Mouse (Mus musculus) thymus, adult 2 months (tissue): ENCODE results near the gene Scfd1. TPM values are rescaled to one million over a fixed set of nuclear protein-coding genes. Genes with fewer than 3 reads are reported as not detected.

ENCODE experiments used
- DNase-seq: peaks from one replicate; pipeline ENCODE4 v3.0.0; 2021
- H3K27ac ChIP-seq: fragments of 200-500 bp; 2 replicates; pipeline ENCODE4 v1.5.1; 2012; ENCODE audit warnings: low read length, control low read depth; ENCODE audit not compliant: control insufficient read depth, insufficient read depth
- H3K27me3 ChIP-seq: fragments of 200-500 bp; 2 replicates; pipeline ENCODE4 v1.6.1; 2012; ENCODE audit warnings: mild to moderate bottlenecking, low read length, moderate library complexity, mixed read lengths; ENCODE audit not compliant: control insufficient read depth, insufficient read depth
- H3K36me3 ChIP-seq: fragments of 200-500 bp; 2 replicates; pipeline ENCODE4 v1.6.1; 2012; ENCODE audit warnings: mild to moderate bottlenecking, low read length, moderate library complexity; ENCODE audit not compliant: control insufficient read depth, insufficient read depth
- H3K4me1 ChIP-seq: fragments of 200-500 bp; replicated peaks from 2 replicates; pipeline ENCODE4 v1.6.1; 2012; ENCODE audit warnings: low read length; ENCODE audit not compliant: control insufficient read depth, insufficient read depth
- H3K4me3 ChIP-seq: fragments of 200-500 bp; 2 replicates; pipeline ENCODE4 v1.5.1; 2012; ENCODE audit warnings: mild to moderate bottlenecking, low read length, control low read depth, moderate library complexity; ENCODE audit not compliant: control insufficient read depth, insufficient read depth
- CTCF ChIP-seq: fragments of 200-500 bp; IDR thresholded peaks from 2 replicates; pipeline ENCODE4 v1.5.1; 2012; ENCODE audit warnings: mild to moderate bottlenecking, control low read depth, low read length, moderate library complexity, borderline replicate concordance; ENCODE audit not compliant: control insufficient read depth, poor library complexity, insufficient read depth; ENCODE audit errors: extremely low read depth
- POLR2A ChIP-seq: fragments of 200-500 bp; IDR thresholded peaks from 2 replicates; pipeline ENCODE4 v1.6.1; 2012; ENCODE audit warnings: mild to moderate bottlenecking, low read length, control low read depth, moderate library complexity; ENCODE audit not compliant: control insufficient read depth, poor library complexity, insufficient read depth; ENCODE audit errors: extremely low read depth
- WGBS: fragments of 180-500 bp; shearing (Covaris S2); methylation state at CpG from one replicate; pipeline ENCODE4 v1.1.7; 2018; 5-methylcytosine and 5-hydroxymethylcytosine counted together
- polyA plus RNA-seq: library from polyadenylated mRNA; depleted of rRNA; stranded (reverse); fragments of >200 nt; gene quantifications from 2 replicates; pipeline ENCODE4 v1.2.3, GENCODE M21; 2012; rRNA removed

Scfd1 gene
- 7.7 and 9.5 TPM in 2 replicates for polyA plus RNA-seq

GRCm38 (mm10) chr12:51377003-51377887 is at the start of gene Scfd1:
Gene Scfd1 (plus strand): TSS chr12:51377510.
- Histone ChIP-seq H3K36me3 (peaks cover 9% of the 10 kb centered on the region), H3K27ac (peak within 1 kb of the TSS; percentile 85), H3K4me3 (peak within 1 kb of the TSS; percentile 84), H3K4me1 (no peaks in the 10 kb centered on the region), H3K27me3 (no peaks in the 10 kb centered on the region)
- WGBS = 1% methylated on average over 34 of the region's 34 CpGs
- DNase-seq = peak; percentile 89
- TF ChIP-seq POLR2A = peak; percentile 68; the same call in 1 of the 2 replicates
- 0 out of 2 replicates have a peak, but pooled peaks have one; percentile 58 for TF ChIP-seq CTCF

- Histone ChIP-seq H3K36me3 (no peaks in the 10 kb centered on the region), H3K27me3 (no peaks in the 10 kb centered on the region), H3K27ac (no peak overlapping the region), H3K4me1 (no peaks in the 10 kb centered on the region), H3K4me3 (no peak overlapping the region)
- 75% methylated on average over 1 of the region's 1 CpGs for WGBS
- no peak for TF ChIP-seq POLR2A
- no peak for TF ChIP-seq CTCF
- no peak for DNase-seq
Observed at GRCm38 (mm10) chr12:51337014-51337413, 40.3 kb upstream of the Scfd1 start.

GRCm38 (mm10) chr12:51346121-51346520 is 31.2 kb upstream of the Scfd1 start:
- 73% methylated on average over 4 of the region's 4 CpGs for WGBS
- no peaks in the 10 kb centered on the region for H3K4me1 ChIP-seq
- H3K27me3 ChIP-seq = no peaks in the 10 kb centered on the region
- TF ChIP-seq POLR2A (no peak), CTCF (no peak)
- H3K27ac ChIP-seq = no peak overlapping the region
- no peaks in the 10 kb centered on the region for H3K36me3 ChIP-seq
- no peak overlapping the region for H3K4me3 ChIP-seq
- DNase-seq = no peak

- no peak for TF ChIP-seq CTCF
- peak; percentile 80; the same call in 1 of the 2 replicates for TF ChIP-seq POLR2A
- Histone ChIP-seq H3K27me3 (no peaks in the 10 kb centered on the region), H3K36me3 (peaks cover 4% of the 10 kb centered on the region; the same call in 1 of the 2 replicates), H3K27ac (peak within 1 kb of the TSS; percentile 15), H3K4me3 (peak within 1 kb of the TSS; percentile 89), H3K4me1 (no peaks in the 10 kb centered on the region)
- DNase-seq = peak; percentile 80
- under 1% methylated on average over 70 of the region's 70 CpGs for WGBS
Observed at GRCm38 (mm10) chr12:51347988-51348697, 29.2 kb upstream of the Scfd1 start, which contains the start of gene G2e3. Gene G2e3 (plus strand): TSS chr12:51348061.

GRCm38 (mm10) chr12:51348698-51348998 is 28.7 kb upstream of the Scfd1 start:
- H3K27ac ChIP-seq = peak overlapping the region; percentile 14; the same call in 1 of the 2 replicates
- no peak for DNase-seq

GRCm38 (mm10) chr12:51355296-51355695 is 22.0 kb upstream of the Scfd1 start:
- no peak for DNase-seq
- peaks cover 61% of the 10 kb centered on the region for H3K36me3 ChIP-seq

More at GRCm38 (mm10) chr12:51348698-51348998, 28.7 kb upstream of the Scfd1 start:
- TF ChIP-seq CTCF (no peak), POLR2A (no peak)
- H3K4me3 ChIP-seq = peak overlapping the region; percentile 89
- H3K4me1 ChIP-seq = no peaks in the 10 kb centered on the region
- peaks cover 9% of the 10 kb centered on the region for H3K36me3 ChIP-seq
- 1% methylated on average over 10 of the region's 10 CpGs for WGBS
- no peaks in the 10 kb centered on the region for H3K27me3 ChIP-seq

More at GRCm38 (mm10) chr12:51355296-51355695, 22.0 kb upstream of the Scfd1 start:
- Histone ChIP-seq H3K4me1 (no peaks in the 10 kb centered on the region), H3K27me3 (no peaks in the 10 kb centered on the region), H3K4me3 (no peak overlapping the region), H3K27ac (no peak overlapping the region)
- TF ChIP-seq CTCF (no peak), POLR2A (no peak)
- WGBS = 70% methylated on average over 8 of the region's 8 CpGs
